Mouse (Mus musculus): Measurements from ENCODE around the gene Agrp. TPM values are rescaled to one million over a fixed set of nuclear protein-coding genes. Genes with fewer than 3 reads are reported as not detected.

The Agrp gene
- polyA plus RNA-seq, 1 experiment from 2014 or later, result 0.23 TPM

- H3K36me3 ChIP-seq, result peaks cover 13% of the 10 kb centered on the region
- no peaks in the 10 kb centered on the region for H3K27me3 ChIP-seq (replicated peaks)
- ATAC-seq (ENCODE audit: extremely low read depth, insufficient number of reproducible peaks, low FRiP score, low TSS enrichment), result no peak
- 0 out of 2 replicates have a peak overlapping the region, but pooled peaks have one; percentile 56 for H3K27ac ChIP-seq (replicated peaks)
- peak overlapping the region; percentile 20; the same call in 1 of the 2 replicates for H3K9ac ChIP-seq
- peaks cover 44% of the 10 kb centered on the region for H3K4me1 ChIP-seq
- H3K9me3 ChIP-seq, result no peaks in the 10 kb centered on the region
- H3K4me2 ChIP-seq, result no peak overlapping the region
- H3K4me3 ChIP-seq, result no peak overlapping the region
- WGBS, result 56% methylated on average over 3 of the region's 3 CpGs
Observed at GRCm38 (mm10) chr8:105545249-105545648, 91.9 kb downstream of the Agrp start.

GRCm38 (mm10) chr8:105544544-105545205, 92.5 kb downstream of the Agrp start:
- Histone ChIP-seq H3K9ac (peak overlapping the region; percentile 20; the same call in 1 of the 2 replicates), H3K27me3 (replicated peaks) (no peaks in the 10 kb centered on the region), H3K4me1 (peaks cover 44% of the 10 kb centered on the region), H3K36me3 (peaks cover 13% of the 10 kb centered on the region), H3K27ac (replicated peaks) (peak overlapping the region; percentile 56), H3K9me3 (no peaks in the 10 kb centered on the region), H3K4me3 (no peak overlapping the region), H3K4me2 (no peak overlapping the region)
- ATAC-seq (ENCODE audit: extremely low read depth, insufficient number of reproducible peaks, low FRiP score, low TSS enrichment), result no peak
- WGBS, result 31% methylated on average over 7 of the region's 7 CpGs

- Histone ChIP-seq H3K9me3 (no peaks in the 10 kb centered on the region), H3K4me3 (no peak overlapping the region), H3K36me3 (peaks cover 22% of the 10 kb centered on the region), H3K27me3 (replicated peaks) (no peaks in the 10 kb centered on the region), H3K4me1 (peaks cover 44% of the 10 kb centered on the region), H3K27ac (replicated peaks) (peak overlapping the region; percentile 56; the same call in 1 of the 2 replicates), H3K9ac (no peak overlapping the region), H3K4me2 (no peak overlapping the region)
- 5% methylated on average over 1 of the region's 1 CpGs for WGBS
- no peak for ATAC-seq (ENCODE audit: extremely low read depth, insufficient number of reproducible peaks, low FRiP score, low TSS enrichment)
Observed at GRCm38 (mm10) chr8:105543703-105544102, 93.5 kb downstream of the Agrp start.

GRCm38 (mm10) chr8:105542808-105543207, 94.4 kb downstream of the Agrp start:
- no peak for ATAC-seq (ENCODE audit: extremely low read depth, insufficient number of reproducible peaks, low FRiP score, low TSS enrichment)

GRCm38 (mm10) chr8:105542032-105542656, 95.0 kb downstream of the Agrp start:
- Histone ChIP-seq H3K27me3 (replicated peaks) (no peaks in the 10 kb centered on the region), H3K36me3 (peaks cover 38% of the 10 kb centered on the region), H3K9ac (no peak overlapping the region), H3K4me1 (peaks cover 44% of the 10 kb centered on the region), H3K9me3 (no peaks in the 10 kb centered on the region), H3K4me3 (no peak overlapping the region), H3K27ac (replicated peaks) (no peak overlapping the region), H3K4me2 (no peak overlapping the region)
- WGBS, result 84% methylated on average over 3 of the region's 3 CpGs
- ATAC-seq (ENCODE audit: extremely low read depth, insufficient number of reproducible peaks, low FRiP score, low TSS enrichment), result no peak

More at GRCm38 (mm10) chr8:105542808-105543207, 94.4 kb downstream of the Agrp start:
- no peak overlapping the region for H3K27ac ChIP-seq (replicated peaks)
- H3K27me3 ChIP-seq (replicated peaks), result no peaks in the 10 kb centered on the region
- H3K36me3 ChIP-seq, result peaks cover 31% of the 10 kb centered on the region
- no peaks in the 10 kb centered on the region for H3K9me3 ChIP-seq
- 84% methylated on average over 2 of the region's 2 CpGs for WGBS
- no peak overlapping the region for H3K4me3 ChIP-seq
- peaks cover 44% of the 10 kb centered on the region for H3K4me1 ChIP-seq
- H3K9ac ChIP-seq, result no peak overlapping the region
- H3K4me2 ChIP-seq, result no peak overlapping the region

GRCm38 (mm10) chr8:105538940-105539339, 98.3 kb downstream of the Agrp start:
- ATAC-seq (ENCODE audit: extremely low read depth, insufficient number of reproducible peaks, low FRiP score, low TSS enrichment), result no peak
- H3K27ac ChIP-seq (replicated peaks), result no peak overlapping the region
- no peak overlapping the region for H3K4me3 ChIP-seq
- H3K4me2 ChIP-seq, result no peak overlapping the region
- peaks cover 58% of the 10 kb centered on the region for H3K36me3 ChIP-seq
- H3K27me3 ChIP-seq (replicated peaks), result no peaks in the 10 kb centered on the region
- WGBS, result 85% methylated on average over 4 of the region's 4 CpGs
- no peaks in the 10 kb centered on the region for H3K9me3 ChIP-seq
- H3K4me1 ChIP-seq, result peaks cover 19% of the 10 kb centered on the region
- no peak overlapping the region for H3K9ac ChIP-seq

GRCm38 (mm10) chr8:105537011-105537677, 100.0 kb downstream of the Agrp start:
- ATAC-seq (ENCODE audit: extremely low read depth, insufficient number of reproducible peaks, low FRiP score, low TSS enrichment), result no peak
- Histone ChIP-seq H3K9me3 (no peaks in the 10 kb centered on the region), H3K27ac (replicated peaks) (no peak overlapping the region), H3K9ac (no peak overlapping the region), H3K4me3 (no peak overlapping the region), H3K27me3 (replicated peaks) (no peaks in the 10 kb centered on the region), H3K36me3 (peaks cover 57% of the 10 kb centered on the region), H3K4me2 (no peak overlapping the region), H3K4me1 (peaks cover 21% of the 10 kb centered on the region)
- WGBS, result 88% methylated on average over 6 of the region's 6 CpGs

- Histone ChIP-seq H3K9ac (no peak overlapping the region), H3K36me3 (peaks cover 52% of the 10 kb centered on the region), H3K4me1 (peaks cover 27% of the 10 kb centered on the region), H3K4me3 (no peak overlapping the region), H3K27me3 (replicated peaks) (no peaks in the 10 kb centered on the region), H3K4me2 (no peak overlapping the region), H3K27ac (replicated peaks) (no peak overlapping the region), H3K9me3 (no peaks in the 10 kb centered on the region)
- ATAC-seq (ENCODE audit: extremely low read depth, insufficient number of reproducible peaks, low FRiP score, low TSS enrichment), result no peak
- 82% methylated on average over 3 of the region's 3 CpGs for WGBS
Observed at GRCm38 (mm10) chr8:105536546-105536945, 100.6 kb downstream of the Agrp start.

GRCm38 (mm10) chr8:105533892-105534329, 103.3 kb downstream of the Agrp start:
- no peak for ATAC-seq (ENCODE audit: extremely low read depth, insufficient number of reproducible peaks, low FRiP score, low TSS enrichment)
- 0% methylated on average over 1 of the region's 1 CpGs for WGBS
- H3K9me3 ChIP-seq, result no peaks in the 10 kb centered on the region

GRCm38 (mm10) chr8:105533439-105533838, 103.8 kb downstream of the Agrp start:
- peak; percentile 59; the same call in 1 of the 2 replicates for ATAC-seq (ENCODE audit: extremely low read depth, insufficient number of reproducible peaks, low FRiP score, low TSS enrichment)
- H3K9ac ChIP-seq, result peak overlapping the region; percentile 45
- H3K36me3 ChIP-seq, result peaks cover 57% of the 10 kb centered on the region
- no peaks in the 10 kb centered on the region for H3K27me3 ChIP-seq (replicated peaks)
- H3K9me3 ChIP-seq, result no peaks in the 10 kb centered on the region
- H3K4me1 ChIP-seq, result peaks cover 28% of the 10 kb centered on the region
- H3K4me3 ChIP-seq, result no peak overlapping the region
- WGBS, result 2% methylated on average over 2 of the region's 2 CpGs
- H3K4me2 ChIP-seq, result no peak overlapping the region
- peak overlapping the region; percentile 78 for H3K27ac ChIP-seq (replicated peaks)

More at GRCm38 (mm10) chr8:105533892-105534329, 103.3 kb downstream of the Agrp start:
- Histone ChIP-seq H3K4me2 (no peak overlapping the region), H3K36me3 (peaks cover 57% of the 10 kb centered on the region), H3K4me3 (no peak overlapping the region), H3K27ac (replicated peaks) (peak overlapping the region; percentile 78), H3K9ac (peak overlapping the region; percentile 45), H3K27me3 (replicated peaks) (no peaks in the 10 kb centered on the region), H3K4me1 (peaks cover 28% of the 10 kb centered on the region)

GRCm38 (mm10) chr8:105531774-105532173, 105.4 kb downstream of the Agrp start:
- ATAC-seq (ENCODE audit: extremely low read depth, insufficient number of reproducible peaks, low FRiP score, low TSS enrichment), result no peak
- no peaks in the 10 kb centered on the region for H3K9me3 ChIP-seq
- H3K27me3 ChIP-seq (replicated peaks), result no peaks in the 10 kb centered on the region
- H3K9ac ChIP-seq, result no peak overlapping the region
- H3K4me1 ChIP-seq, result peaks cover 28% of the 10 kb centered on the region
- no peak overlapping the region for H3K4me2 ChIP-seq
- H3K27ac ChIP-seq (replicated peaks), result no peak overlapping the region
- H3K4me3 ChIP-seq, result no peak overlapping the region
- 74% methylated on average over 2 of the region's 2 CpGs for WGBS
- H3K36me3 ChIP-seq, result peaks cover 52% of the 10 kb centered on the region

Measured in heart, embryonic 13.5 days (tissue).